Mouse (Mus musculus) heart, adult 2 months (tissue): ENCODE measurements around the gene Plekhj1.

Experiments used
- CTCF ChIP-seq: fragments of 200-600 bp; IDR thresholded peaks from 2 replicates; pipeline ENCODE4 v1.8.1; 2022; ENCODE audit warnings: antibody characterized with exemption, mild to moderate bottlenecking, moderate library complexity
- EP300 ChIP-seq: fragments of 200-500 bp; IDR thresholded peaks from 2 replicates; pipeline ENCODE4 v1.6.1; 2011; ENCODE audit warnings: low read depth, low read length, control low read depth; ENCODE audit not compliant: insufficient read depth
- POLR2A ChIP-seq: fragments of 200-500 bp; IDR thresholded peaks from 2 replicates; pipeline ENCODE4 v1.6.1; 2011; ENCODE audit warnings: mild to moderate bottlenecking, low read depth, low read length, control low read depth; ENCODE audit not compliant: insufficient read depth

- TF ChIP-seq POLR2A (no peak), CTCF (peak; percentile 21; the same call in 1 of the 2 replicates), EP300 (no peak)
Observed at GRCm38 (mm10) chr10:80814800-80815199, 16.4 kb upstream of the Plekhj1 start.
